Mouse (Mus musculus) spleen, adult 12 weeks (tissue): Measurements from ENCODE around the gene Cdkn2d.
"Not testable (repeated sequence)": the region's sequence is repeated elsewhere in the genome, so short reads cannot be mapped to it uniquely, and the experiment has no call there.

Experiments
- DNase-seq: peaks from one replicate; pipeline ENCODE4 v3.0.0; 2022; ENCODE audit warnings: low spot score

Gene Cdkn2d

DNA sequence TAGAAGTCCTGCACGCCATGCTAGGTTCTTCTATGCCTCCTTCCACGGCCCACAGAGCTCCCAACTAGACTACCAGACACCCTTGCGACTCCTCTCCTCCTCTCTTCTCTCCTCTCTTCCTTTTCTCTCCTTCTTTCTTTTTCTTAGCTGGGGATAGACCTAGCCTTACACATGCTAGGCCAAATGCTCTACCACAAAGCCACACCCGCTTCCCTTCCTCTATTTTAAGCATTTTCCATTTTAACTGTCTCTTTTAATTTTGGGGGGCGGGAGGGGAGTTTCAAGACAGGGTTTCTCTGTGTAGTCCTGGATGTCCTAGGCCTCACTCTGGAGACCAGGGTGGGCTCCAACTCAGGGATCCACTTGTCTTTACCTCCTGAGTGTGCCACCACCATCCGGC, 27.6 kb upstream of the Cdkn2d start:
- no peak for DNase-seq

- DNase-seq: no peak
Measured at GRCm38 (mm10) chr9:21316696-21317095, 25.5 kb upstream of the Cdkn2d start.

GRCm38 (mm10) chr9:21315421-21315820, 24.2 kb upstream of the Cdkn2d start:
- no peak for DNase-seq

GRCm38 (mm10) chr9:21314367-21315140, 23.3 kb upstream of the Cdkn2d start:
- DNase-seq: no peak

DNA sequence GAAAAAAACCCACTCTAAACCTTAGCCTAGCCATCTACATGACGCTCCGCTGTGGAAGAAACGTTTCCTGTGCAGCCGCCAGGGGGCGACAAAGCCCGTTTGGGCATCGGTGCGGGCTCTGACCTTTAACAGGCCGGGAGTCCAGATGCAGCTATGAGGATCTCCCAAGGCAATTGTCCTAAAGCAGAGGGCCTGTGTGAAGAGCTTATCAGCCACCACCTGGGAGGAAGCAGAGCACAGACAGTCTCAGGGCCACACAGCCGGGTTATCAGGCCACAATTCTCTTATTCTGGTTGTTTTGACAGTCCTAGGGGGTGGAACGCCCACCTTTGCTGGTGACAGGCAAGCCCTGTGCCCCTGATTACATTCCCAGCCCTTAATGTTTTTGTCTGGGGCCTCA, 22.2 kb upstream of the Cdkn2d start:
- peak; percentile 81 for DNase-seq

GRCm38 (mm10) chr9:21312134-21312533, 20.9 kb upstream of the Cdkn2d start, which contains the start of gene Ap1m2:
Gene Ap1m2 (minus strand): TSS chr9:21312337.
- no peak for DNase-seq

DNA sequence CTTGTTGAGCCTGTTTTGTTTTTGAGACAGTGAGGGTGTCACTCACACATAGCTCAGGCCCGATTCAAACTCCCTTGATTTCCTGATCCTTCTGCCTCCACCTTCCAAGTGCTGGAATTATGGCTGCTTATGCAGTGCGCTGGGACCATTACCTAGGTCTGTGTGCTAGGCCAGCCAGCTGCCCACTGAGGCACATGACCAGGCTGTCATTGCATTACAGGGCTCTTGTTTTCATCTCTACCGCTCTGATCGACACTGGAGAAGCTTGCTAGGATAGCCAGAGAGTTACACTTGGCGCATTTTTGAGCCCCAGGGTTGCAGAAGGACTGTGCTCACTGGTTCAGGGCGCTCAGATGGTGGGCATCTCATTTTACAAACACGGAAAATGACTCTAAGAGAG, 20.5 kb upstream of the Cdkn2d start:
- DNase-seq: no peak

GRCm38 (mm10) chr9:21309150-21309741, 18.0 kb upstream of the Cdkn2d start:
- peak; percentile 63 for DNase-seq

DNA sequence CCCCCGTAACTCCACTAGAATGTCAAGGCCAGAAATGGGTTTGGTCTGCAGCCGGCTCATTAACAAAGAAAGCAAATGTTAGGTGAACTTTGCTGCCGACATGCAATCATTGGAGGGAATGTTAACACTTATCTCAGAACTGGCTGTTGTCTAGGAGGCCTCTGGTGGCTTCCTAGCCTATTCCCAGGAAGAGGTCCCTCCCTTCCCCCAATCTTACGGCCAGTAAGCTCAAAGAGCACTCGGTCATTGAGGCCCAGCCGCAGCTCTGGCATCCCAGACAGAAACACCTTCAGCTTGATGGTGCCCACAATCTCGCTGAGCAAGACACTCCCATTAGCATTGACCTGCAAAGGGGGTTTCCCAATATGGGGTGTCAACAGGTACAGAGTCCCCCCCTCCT, 13.9 kb upstream of the Cdkn2d start:
- DNase-seq: no peak

GRCm38 (mm10) chr9:21299014-21299413, 7.8 kb upstream of the Cdkn2d start:
- no peak for DNase-seq

GRCm38 (mm10) chr9:21292271-21292670, 1.1 kb upstream of the Cdkn2d start:
- no peak for DNase-seq

DNA sequence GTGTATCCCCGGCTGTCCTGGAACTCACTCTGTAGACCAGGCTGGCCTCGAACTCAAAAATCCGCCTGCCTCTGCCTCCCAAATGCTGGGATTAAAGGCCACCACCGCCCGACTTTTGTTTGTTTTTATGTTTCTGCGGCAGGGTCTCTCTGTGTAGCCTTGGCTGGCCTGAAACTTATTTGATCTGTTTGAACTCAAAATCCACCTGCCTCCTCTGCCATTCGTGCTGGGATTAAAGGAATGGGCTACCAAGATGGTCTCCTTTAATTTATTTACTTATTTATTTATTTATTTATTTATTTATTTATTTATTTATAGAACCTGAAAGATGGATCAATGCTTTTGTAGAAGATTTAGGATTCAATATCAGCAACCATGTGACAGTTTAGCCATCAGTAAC, 661 bp upstream of the Cdkn2d start:
- DNase-seq: not testable (repeated sequence)

DNA sequence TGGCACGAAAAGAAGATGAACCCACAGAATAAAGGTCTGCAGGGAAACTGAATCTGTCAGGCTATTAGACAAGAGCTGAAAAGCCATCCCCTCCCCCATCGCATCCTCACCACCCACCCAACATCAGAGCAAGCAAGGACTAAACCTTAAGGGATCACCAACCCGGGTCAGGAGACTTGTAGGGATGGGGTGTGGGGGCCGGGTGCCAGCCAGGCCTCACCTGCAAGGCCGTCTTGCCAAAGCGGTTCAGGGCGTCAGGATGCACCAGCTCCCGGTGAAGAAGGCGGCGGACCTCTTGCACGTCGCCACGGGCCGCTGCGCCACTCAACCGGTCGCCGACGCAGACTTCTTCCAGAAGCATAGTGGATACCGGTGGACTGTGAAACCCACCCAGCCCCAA, 618 bp downstream of the Cdkn2d start:
- no peak for DNase-seq

DNA sequence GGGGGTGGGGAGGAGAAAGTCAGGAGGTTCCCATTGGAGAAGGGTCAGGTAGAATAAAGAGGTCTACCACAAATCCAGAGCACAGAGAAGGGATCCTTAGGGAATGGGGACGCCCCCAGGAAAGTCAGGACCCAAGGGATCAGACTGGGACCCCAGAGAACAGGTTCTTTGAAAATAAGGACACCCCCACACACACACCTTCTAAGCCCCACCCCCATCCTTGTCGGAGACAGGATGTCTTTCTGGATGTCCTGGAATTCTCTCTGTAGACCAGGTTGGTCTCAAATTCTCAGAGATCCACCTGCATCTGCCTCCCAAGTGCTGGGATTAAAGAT, 1.9 kb downstream of the Cdkn2d start:
- DNase-seq: no peak

- no peak for DNase-seq
Measured at GRCm38 (mm10) chr9:21288404-21289336, 2.5 kb downstream of the Cdkn2d start.

DNA sequence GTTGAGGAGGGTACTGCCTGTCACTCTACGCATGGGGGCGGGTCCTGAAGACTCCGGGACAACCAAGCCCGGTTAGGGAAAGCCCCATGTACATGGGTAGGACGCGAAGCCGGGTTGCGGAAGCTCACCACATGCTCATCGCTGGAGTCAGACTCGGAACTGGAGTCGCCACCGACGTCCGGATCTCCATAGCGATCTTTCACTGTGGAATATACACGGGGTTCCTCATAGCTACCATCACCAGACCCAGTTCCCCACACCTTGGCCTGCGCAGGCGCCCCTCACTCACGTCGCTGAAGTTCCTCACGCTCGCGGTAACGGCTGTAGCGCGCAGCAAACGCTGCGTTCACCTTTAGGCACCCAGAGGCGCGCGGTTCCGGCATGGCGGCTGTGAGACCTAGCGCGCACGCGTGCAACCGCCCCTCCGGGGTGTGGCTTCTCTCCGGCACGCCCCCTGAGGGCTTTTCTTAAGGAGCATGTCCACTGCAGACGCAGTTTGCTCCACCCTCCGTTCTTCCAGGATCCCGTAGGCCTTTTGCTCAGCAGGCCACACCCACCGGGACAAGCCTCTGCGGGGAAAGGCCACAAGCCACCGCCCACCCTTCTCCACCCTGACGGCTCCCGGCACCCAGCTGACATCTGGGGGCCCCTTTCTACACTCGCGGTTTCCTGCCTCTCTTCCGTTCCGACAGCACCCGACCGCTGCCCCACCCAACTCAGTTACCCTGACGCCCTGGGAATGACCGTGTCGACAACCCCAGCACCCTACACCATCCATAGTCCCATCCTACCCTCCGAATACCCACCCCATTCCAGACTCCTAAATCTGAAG, 3.4 kb downstream of the Cdkn2d start, which contains the start of gene Kri1:
TSS of gene Kri1 (minus strand) at position 399 of the 832 bp plus-strand sequence.
- DNase-seq: peak; percentile 98

- DNase-seq: no peak
Measured at GRCm38 (mm10) chr9:21286753-21287152, 4.5 kb downstream of the Cdkn2d start.

DNA sequence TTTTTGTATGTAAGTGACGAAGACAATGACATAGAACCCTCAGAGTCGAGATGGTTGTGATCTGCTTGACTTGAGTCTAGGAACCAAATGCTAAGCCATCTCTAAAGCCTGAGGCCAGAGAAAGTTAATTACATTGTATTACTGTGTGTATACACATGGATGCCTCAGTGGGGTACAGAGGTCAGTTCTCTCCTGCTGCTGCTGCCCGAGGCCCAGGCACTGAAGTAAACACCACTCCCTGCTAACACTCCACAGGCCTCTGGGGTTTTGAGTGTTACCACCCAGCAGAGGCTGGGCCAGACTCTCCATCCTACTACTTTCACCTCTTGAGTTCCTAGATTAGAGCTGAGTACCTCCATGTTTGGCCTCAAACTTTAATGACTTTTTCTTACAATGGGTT, 7.2 kb downstream of the Cdkn2d start:
- no peak for DNase-seq

GRCm38 (mm10) chr9:21283591-21283990, 7.6 kb downstream of the Cdkn2d start:
- DNase-seq: no peak

DNA sequence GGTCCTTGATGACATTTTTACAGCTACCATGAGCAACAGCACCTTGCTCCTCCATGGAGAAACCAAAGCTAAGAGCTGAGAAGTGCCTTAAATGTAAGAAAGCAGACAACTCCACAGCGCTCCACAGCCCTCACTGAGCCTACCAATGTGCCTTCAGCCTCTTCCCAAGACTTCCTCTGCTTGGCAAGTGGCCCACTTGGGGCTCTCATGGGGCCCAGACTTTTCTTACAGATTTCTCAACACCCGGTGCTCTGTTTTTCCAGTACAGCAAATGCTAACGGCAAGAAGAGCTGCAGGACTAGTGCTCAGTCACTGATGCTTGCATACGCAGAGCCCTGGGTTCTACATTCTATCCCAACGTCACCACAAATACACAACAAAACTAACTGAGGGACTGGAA, 13.4 kb downstream of the Cdkn2d start:
- no peak for DNase-seq

DNA sequence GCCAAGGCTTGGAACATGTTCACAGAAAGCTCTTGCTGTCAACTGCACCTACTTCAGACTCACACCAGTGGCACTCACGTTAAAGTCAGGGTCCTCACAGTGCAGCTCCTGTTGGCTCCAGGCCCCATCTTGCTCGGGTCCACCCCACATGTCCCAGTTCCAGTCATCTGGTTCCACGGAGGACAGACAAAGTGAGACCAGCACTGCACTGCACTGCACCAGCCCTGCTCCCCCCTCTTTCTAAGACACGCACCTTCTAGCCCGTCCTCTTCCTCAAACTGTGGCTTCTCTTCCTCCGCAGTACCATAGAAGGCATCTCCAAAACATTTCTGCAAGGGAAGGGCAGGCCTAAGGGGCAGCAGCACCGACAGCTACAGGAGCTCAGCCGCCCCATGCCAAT, 14.9 kb downstream of the Cdkn2d start:
- DNase-seq: no peak

GRCm38 (mm10) chr9:21275727-21276126, 15.5 kb downstream of the Cdkn2d start:
- DNase-seq: no peak
